Mouse (Mus musculus) embryonic fibroblast, embryonic 13.5 days (primary cell): ENCODE data around the gene Anks1b. TPM values are rescaled to one million over a fixed set of nuclear protein-coding genes. Genes with fewer than 3 reads are reported as not detected.

Experiments used
- H3K27ac ChIP-seq: 2 replicates; pipeline ENCODE4 v1.5.1; 2012; ENCODE audit warnings: low read length, control low read depth, inconsistent platforms; ENCODE audit not compliant: insufficient read depth
- H3K4me1 ChIP-seq: 2 replicates; pipeline ENCODE4 v1.6.1; 2011; ENCODE audit warnings: low read length; ENCODE audit not compliant: control insufficient read depth, insufficient read depth
- H3K4me3 ChIP-seq: 2 replicates; pipeline ENCODE4 v1.5.1; 2011; ENCODE audit warnings: mild to moderate bottlenecking, control low read depth, low read length; ENCODE audit not compliant: insufficient read depth
- CTCF ChIP-seq: IDR thresholded peaks from 2 replicates; pipeline ENCODE4 v1.5.1; 2011; ENCODE audit warnings: mild to moderate bottlenecking, control low read depth, low read length, moderate library complexity, borderline replicate concordance; ENCODE audit not compliant: insufficient read depth
- POLR2A ChIP-seq: IDR thresholded peaks from 2 replicates; pipeline ENCODE4 v1.6.1; 2011; ENCODE audit warnings: low read depth, mild to moderate bottlenecking, control low read depth, low read length, moderate library complexity
- polyA plus RNA-seq: library from polyadenylated mRNA; stranded (reverse); fragments of >200 nt; gene quantifications from 2 replicates; pipeline ENCODE4 v1.2.4, GENCODE M21; 2011; ENCODE audit warnings: low read depth; ENCODE audit not compliant: missing spikeins, insufficient read length

Anks1b gene
- polyA plus RNA-seq, 1 experiment = 6.3 TPM

- TF ChIP-seq POLR2A (no peak), CTCF (no peak)
- H3K4me3 ChIP-seq = no peak overlapping the region
- no peak overlapping the region for H3K27ac ChIP-seq
- no peaks in the 10 kb centered on the region for H3K4me1 ChIP-seq
Measured at GRCm38 (mm10) chr10:89942180-89942579, 68.9 kb downstream of the Anks1b start.

GRCm38 (mm10) chr10:89946636-89947349, 73.5 kb downstream of the Anks1b start:
- H3K27ac ChIP-seq = no peak overlapping the region
- no peak for TF ChIP-seq CTCF
- no peak overlapping the region for H3K4me3 ChIP-seq
- H3K4me1 ChIP-seq = no peaks in the 10 kb centered on the region

- no peak for TF ChIP-seq POLR2A
- TF ChIP-seq CTCF = no peak
- Histone ChIP-seq H3K4me1 (no peaks in the 10 kb centered on the region), H3K27ac (no peak overlapping the region), H3K4me3 (no peak overlapping the region)
Measured at GRCm38 (mm10) chr10:89974361-89974760, 101.1 kb downstream of the Anks1b start.

GRCm38 (mm10) chr10:89975431-89975841, 102.1 kb downstream of the Anks1b start:
- Histone ChIP-seq H3K27ac (no peak overlapping the region), H3K4me1 (no peaks in the 10 kb centered on the region), H3K4me3 (no peak overlapping the region)
- TF ChIP-seq POLR2A (no peak), CTCF (peak; percentile 5; the same call in 1 of the 2 replicates)

GRCm38 (mm10) chr10:89976577-89976976, 103.3 kb downstream of the Anks1b start:
- H3K4me3 ChIP-seq = no peak overlapping the region
- TF ChIP-seq POLR2A = no peak
- TF ChIP-seq CTCF = no peak
- H3K4me1 ChIP-seq = no peaks in the 10 kb centered on the region
- H3K27ac ChIP-seq = no peak overlapping the region

GRCm38 (mm10) chr10:89994171-89994570, 120.9 kb downstream of the Anks1b start:
- Histone ChIP-seq H3K4me3 (no peak overlapping the region), H3K27ac (no peak overlapping the region), H3K4me1 (no peaks in the 10 kb centered on the region)
- TF ChIP-seq CTCF (no peak), POLR2A (no peak)

- H3K4me3 ChIP-seq = no peak overlapping the region
- H3K27ac ChIP-seq = no peak overlapping the region
- TF ChIP-seq CTCF = no peak
- no peak for TF ChIP-seq POLR2A
- no peaks in the 10 kb centered on the region for H3K4me1 ChIP-seq
Measured at GRCm38 (mm10) chr10:89995621-89996428, 122.5 kb downstream of the Anks1b start.

GRCm38 (mm10) chr10:90003980-90004729, 130.8 kb downstream of the Anks1b start:
- Histone ChIP-seq H3K4me1 (no peaks in the 10 kb centered on the region), H3K4me3 (no peak overlapping the region), H3K27ac (no peak overlapping the region)
- TF ChIP-seq CTCF = no peak
- no peak for TF ChIP-seq POLR2A

- H3K27ac ChIP-seq = no peak overlapping the region
- TF ChIP-seq POLR2A = no peak
- no peak for TF ChIP-seq CTCF
- H3K4me1 ChIP-seq = no peaks in the 10 kb centered on the region
- H3K4me3 ChIP-seq = no peak overlapping the region
Measured at GRCm38 (mm10) chr10:90004882-90005281, 131.6 kb downstream of the Anks1b start.
